Mouse (Mus musculus): ENCODE data around the gene Wnt4. TPM values are rescaled to one million over a fixed set of nuclear protein-coding genes. Genes with fewer than 3 reads are reported as not detected.

The Wnt4 gene
- 5.9 and 6.3 TPM in 2 replicates for polyA plus RNA-seq (2012; rRNA removed; ENCODE audit: low replicate concordance)

DNA sequence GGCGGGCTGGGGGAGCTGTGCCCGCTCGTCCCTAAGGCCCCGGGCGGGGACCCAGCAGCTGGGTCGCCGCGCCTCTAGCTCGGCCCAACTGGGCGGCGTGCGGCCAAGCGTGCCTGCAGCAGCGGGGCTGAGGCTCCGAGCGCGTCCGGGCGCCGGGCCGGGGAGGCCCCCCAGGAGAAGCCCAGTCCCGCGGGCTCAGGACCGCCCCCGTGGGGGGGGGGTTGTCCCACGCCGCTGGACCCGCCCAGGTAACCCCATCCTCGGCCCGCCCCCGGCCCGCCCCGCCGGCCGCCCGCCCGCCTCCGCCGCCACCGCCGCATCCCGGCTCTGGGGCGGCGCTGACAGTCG lies at the start of gene Wnt4:
Gene Wnt4, plus strand, starts transcription at position 324 of the 348 bp plus-strand sequence.

Other genes starting within 250 kb of the Wnt4 start
- 3.2 and 5.0 TPM in 2 replicates for gene Zbtb40, start 228.7 kb upstream of the Wnt4 start, polyA plus RNA-seq (2012; rRNA removed; ENCODE audit: low replicate concordance)
- gene Cdc42, start 80.2 kb downstream of the Wnt4 start, polyA plus RNA-seq (2012; rRNA removed; ENCODE audit: low replicate concordance) = 14.6 and 17.3 TPM in 2 replicates
- 3.7 TPM in 1 of 2 replicates, not detected in the other for gene Cela3a, start 132.3 kb downstream of the Wnt4 start, polyA plus RNA-seq (2012; rRNA removed; ENCODE audit: low replicate concordance)
- 7.5 and 5,387 TPM in 2 replicates for gene Cela3b, start 153.1 kb downstream of the Wnt4 start, polyA plus RNA-seq (2012; rRNA removed; ENCODE audit: low replicate concordance)
- not detected in 2 replicates for gene 1700013G24Rik, start 175.8 kb downstream of the Wnt4 start, polyA plus RNA-seq (2012; rRNA removed; ENCODE audit: low replicate concordance)
- gene Hspg2, start 191.3 kb downstream of the Wnt4 start, polyA plus RNA-seq (2012; rRNA removed; ENCODE audit: low replicate concordance) = 38.7 and 49.1 TPM in 2 replicates